Mouse (Mus musculus): ENCODE data around the gene Minos1. TPM values are rescaled to one million over a fixed set of nuclear protein-coding genes. Genes with fewer than 3 reads are reported as not detected.

Gene Minos1
- polyA plus RNA-seq, 1 experiment = 68.2 TPM

- DNase-seq (ENCODE audit: low read depth) = no peak
Measured at GRCm38 (mm10) chr4:139144577-139144976, 13.7 kb upstream of the Minos1 start.

- no peak for DNase-seq (ENCODE audit: low read depth)
Measured at GRCm38 (mm10) chr4:139142985-139143384, 12.1 kb upstream of the Minos1 start.

- DNase-seq (ENCODE audit: low read depth) = no peak
Measured at GRCm38 (mm10) chr4:139141785-139142184, 10.9 kb upstream of the Minos1 start.

GRCm38 (mm10) chr4:139140267-139140666 lies 9.4 kb upstream of the Minos1 start:
- DNase-seq (ENCODE audit: low read depth) = no peak

DNA sequence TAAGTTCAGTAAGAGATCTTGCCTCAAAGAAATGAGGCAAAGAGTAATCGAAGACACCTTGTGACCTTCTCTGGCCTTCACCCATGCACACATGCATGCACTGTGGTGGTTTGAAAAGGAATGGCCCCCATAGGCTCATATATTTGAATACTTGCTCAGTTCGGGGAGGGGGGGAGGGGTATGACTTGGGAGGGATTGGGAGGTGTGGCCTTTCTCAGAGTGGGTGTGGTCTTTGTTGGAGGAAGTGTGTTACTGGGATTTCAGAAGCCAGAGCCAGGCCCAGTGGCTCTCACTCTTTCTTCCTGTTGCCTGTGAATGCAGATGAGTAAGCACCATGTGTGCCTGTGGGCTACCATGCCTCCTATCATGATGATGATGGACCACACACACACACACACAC lies 5.1 kb upstream of the Minos1 start:
- no peak for DNase-seq (ENCODE audit: low read depth)

GRCm38 (mm10) chr4:139133109-139133508 lies 2.2 kb upstream of the Minos1 start:
- DNase-seq (ENCODE audit: low read depth) = no peak

DNA sequence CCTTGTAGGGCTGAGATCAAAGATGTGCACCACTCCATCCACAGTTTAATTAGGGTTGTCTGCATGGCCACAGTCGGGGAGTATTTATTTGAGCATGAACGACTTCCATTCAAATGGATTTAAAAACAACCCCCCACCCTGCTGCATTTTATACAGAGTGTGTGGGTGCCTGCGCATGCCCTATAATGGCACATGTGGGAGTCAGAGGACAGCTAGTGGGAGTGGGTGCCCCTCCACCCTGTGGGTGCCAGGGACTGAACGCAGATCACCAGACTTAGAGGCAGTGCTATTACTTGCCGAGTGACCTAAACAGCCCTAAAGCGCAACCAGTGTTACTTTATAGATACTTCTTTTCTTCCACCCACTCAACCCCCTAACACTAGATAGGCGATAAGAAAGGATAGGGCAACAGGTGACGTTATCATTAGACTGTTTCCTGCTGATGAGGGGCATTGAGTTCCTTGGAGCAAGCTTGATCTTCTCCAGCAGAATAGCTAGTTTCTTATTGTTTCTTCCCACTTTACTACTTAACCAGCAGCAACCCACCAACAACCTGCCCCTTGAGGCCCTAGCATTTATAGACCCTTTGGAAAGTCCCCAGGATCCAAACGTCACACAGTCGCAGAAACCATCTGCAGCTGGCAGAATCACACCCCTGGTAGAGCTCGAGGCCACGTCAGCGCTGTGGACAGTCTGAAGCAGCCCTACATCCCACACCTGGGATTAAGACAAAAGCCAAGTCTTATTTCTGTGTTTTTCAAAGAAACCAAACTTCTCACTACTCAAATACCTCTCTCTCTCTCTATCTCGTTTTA lies 1.2 kb upstream of the Minos1 start:
- DNase-seq (ENCODE audit: low read depth) = no peak

- no peak for DNase-seq (ENCODE audit: low read depth)
Measured at GRCm38 (mm10) chr4:139129806-139130700, 860 bp downstream of the Minos1 start.

GRCm38 (mm10) chr4:139126475-139126874 lies 4.4 kb downstream of the Minos1 start:
- no peak for DNase-seq (ENCODE audit: low read depth)

DNA sequence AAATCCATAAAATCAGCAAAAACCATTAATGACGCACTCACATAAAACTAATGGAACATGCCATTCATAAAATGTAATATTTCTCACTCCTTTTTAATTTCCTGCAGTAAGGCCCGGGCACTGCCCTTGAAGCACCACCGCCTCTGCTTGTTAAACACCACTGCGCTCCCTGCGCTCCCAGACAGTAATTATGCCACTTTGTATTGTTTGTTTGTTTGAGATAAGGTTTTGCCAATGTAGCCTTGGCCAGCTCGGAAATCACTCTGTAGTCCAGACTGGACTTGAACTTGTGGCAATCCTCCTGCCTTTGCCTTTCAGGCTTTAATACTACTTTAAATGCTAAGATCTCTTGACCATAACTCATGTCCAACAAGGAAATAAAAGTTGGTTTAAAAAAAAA lies 6.0 kb downstream of the Minos1 start:
- no peak for DNase-seq (ENCODE audit: low read depth)

DNA sequence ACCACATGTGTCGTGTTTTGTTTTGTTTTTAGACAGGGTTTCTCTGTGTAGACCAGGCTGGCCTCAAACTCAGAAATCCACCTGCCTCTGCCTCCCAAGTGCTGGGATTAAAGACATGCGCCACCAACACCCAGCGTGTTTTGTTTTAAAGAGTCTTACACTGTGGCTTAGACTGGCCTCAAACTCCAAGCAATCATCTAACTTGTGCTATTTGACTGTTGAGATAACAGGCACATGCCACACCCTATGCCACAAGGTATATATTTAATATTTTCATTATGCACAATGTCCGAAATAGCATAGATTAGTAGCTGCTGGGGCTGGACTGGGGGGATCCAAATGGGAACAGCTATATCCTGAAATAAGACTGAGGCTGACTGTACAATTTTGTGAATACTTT lies 8.4 kb downstream of the Minos1 start:
- DNase-seq (ENCODE audit: low read depth) = no peak

DNA sequence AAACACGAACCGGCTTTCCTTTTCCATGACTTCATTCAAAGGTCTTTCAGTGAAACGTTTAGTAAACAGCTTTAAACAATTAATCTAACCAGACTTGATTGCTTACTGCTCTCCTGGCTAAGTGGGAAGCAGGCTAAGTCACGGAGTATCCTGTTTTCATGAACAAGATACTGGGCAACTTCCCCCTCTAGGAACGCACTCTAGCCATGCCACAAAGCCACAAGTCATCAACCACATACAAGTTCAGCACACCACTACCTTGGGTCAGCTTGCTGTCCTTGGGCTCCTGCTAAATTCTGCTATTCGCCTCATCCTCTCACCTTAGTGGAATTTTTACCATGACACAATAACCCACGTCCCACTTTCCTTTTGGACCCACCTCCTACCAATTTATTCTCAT lies 9.9 kb downstream of the Minos1 start:
- DNase-seq (ENCODE audit: low read depth) = no peak

DNA sequence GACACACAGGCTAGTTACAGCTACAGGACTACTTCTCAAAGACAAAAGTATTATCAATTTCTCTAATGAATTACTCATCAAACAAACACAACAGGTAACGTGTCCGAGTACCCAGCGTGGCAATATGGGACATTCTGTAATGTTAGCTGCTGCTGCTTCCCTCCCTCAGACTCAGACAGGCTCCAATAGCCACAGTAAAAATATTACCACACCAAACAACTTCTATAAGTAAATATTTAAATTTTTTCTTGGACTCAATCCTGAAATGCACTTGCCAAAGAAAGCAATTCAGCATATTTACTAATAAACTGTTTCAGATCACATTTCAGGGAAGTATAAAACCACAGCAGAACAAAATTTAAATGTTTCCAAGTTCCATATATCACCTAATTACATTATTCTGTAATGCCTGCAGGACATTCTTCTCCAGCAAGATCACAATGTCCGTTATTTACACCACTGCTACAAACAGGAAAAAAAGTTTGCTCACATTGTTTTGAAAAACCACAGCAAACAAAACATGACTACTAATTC lies 10.6 kb downstream of the Minos1 start:
- DNase-seq (ENCODE audit: low read depth) = no peak

DNA sequence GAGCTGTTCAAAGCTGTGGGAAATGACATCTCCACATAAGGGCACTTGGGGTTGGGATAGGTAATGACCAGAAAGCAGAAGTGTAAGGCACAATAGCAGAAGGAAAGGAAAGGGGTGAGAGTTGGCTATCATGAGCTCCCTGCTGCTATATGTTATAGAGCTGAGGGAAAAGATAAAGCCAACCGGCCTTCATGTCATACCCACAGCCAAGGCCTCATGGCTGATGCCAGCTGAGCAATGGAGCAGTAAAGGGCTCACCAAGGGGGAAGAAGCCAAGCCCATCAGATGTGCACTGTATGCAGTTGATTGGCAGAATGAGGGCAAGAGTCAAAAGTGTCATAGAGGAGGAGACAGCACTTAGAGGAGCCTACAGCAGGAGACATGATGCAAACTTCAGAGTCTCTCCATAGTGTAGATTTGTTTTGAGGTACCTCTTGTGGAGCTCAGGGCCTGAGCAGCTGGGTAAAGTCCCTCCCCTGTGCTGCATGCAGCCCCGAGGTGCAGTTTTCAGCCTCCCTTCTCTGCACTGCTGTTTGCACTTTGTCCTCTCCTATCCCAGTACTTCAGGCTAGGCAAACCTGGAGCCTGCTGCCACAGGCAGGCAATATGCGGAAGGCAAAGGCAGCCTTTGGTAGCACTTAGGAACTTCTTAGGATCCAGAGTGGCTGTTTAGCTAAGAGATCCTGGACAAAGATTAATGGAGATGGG lies 14.4 kb downstream of the Minos1 start:
- DNase-seq (ENCODE audit: low read depth) = no peak

DNA sequence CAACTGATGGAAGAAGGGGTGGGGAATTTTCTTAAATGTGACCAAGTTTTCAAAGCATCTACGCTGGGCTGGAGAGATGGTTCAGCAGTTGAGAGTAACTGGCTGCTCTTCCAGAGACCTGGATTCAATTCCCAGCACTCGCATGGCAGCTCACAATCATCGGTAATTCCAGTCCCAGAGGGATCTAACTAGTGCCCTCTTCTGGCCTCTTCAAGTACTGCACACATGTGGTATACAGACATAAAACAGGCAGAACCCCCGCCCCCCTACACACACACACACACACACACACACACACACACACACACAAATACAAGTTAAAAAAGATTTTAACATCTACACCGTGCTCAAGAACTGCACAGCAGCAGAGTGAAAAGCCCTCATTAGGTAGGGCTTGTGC lies 15.2 kb downstream of the Minos1 start:
- DNase-seq (ENCODE audit: low read depth) = no peak

DNA sequence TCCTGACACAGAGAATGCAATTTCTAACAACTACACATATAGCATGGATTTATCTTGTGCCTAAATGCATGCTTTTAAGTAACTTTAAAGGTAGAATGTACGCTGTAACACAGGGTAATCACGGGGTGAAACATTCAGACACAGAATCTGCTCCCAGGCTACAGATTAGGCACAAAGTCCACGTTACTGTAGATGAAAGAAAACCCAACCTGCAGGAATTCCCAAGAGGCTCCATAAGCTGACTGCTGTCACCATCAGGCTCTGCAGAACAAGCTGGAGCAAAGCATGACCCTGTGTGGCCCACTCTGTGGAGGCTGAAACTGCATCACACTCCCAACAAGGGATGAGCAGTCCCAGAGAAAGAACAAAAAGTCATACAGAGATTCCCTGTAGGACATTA lies 18.4 kb downstream of the Minos1 start:
- DNase-seq (ENCODE audit: low read depth) = no peak

DNA sequence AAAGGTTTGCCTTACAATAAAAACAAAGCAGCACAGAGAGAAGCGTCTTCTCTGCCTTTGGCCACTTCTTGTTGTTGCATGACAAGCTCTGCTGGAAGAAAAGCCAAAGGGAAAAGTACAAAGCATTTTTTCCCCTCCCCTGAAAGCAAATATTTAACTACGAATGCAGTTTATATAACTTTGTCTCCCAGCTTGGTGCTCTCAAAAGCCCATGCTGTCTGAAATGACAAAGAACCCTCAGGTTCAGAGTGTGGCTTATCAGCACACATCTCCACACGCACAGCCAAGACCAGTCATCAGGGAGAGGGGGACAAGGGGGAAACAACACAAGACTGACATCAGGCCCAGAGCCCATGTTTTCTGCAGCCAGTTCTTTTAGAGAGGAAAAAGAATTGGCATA lies 19.5 kb downstream of the Minos1 start:
- no peak for DNase-seq (ENCODE audit: low read depth)

DNA sequence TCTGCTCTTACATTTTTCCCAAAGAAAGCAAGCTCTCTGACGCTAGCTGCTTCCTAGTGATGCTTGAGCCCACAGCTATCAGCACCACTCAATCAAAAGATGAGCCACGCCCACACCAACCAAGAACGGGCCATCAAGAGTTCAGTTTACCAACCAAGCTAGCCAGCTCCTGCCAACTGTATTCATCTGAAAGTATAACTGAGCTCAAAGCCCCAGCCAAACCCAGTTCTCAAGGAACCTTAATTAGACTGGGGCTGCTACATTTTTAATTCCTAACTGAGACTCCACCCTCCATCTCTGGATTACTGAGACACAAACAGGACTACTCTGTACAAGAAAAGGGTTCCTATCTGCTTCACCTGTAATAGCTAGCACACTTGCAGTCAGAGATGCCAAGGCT lies 20.1 kb downstream of the Minos1 start:
- DNase-seq (ENCODE audit: low read depth) = no peak

DNA sequence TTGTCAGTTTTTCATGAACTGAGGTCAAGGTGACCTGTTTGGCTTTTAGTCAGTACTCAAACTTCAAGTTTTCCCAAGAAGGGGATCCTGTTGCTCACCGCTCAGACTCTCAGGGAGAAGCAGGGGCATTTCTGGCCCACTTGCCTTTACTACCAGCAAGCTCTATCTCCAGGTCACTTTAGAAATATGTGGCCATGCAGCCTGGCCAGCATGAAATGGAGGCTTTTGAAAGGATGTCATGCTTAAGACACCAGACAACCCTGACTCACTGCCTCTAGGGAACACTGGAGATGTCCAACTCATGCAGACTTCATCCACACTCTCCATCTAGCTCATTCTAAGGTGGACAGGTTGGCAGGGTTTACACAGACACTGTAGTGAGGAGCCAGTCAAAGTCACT lies 25.5 kb downstream of the Minos1 start:
- DNase-seq (ENCODE audit: low read depth) = no peak

GRCm38 (mm10) chr4:139101546-139101945 lies 29.4 kb downstream of the Minos1 start:
- no peak for DNase-seq (ENCODE audit: low read depth)

DNA sequence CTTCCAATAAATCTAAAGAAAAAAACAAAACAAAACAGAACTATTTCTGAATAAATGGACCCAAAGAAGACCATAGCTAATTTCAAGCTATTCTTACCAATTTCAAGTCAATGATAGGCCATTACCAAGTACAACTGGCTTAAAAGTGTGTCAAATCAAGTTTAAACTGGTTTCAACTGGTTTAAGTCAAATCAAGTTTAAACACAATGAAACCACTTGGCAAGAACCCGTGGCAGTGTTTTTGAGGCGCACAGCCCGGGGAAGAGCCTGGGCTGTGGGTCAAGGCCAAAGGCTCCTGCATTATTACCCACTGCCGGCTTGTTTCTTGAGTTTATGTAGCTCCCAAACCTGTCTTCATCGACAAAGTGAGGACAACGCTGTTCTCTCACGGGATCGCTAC lies 30.6 kb downstream of the Minos1 start:
- no peak for DNase-seq (ENCODE audit: low read depth)

DNA sequence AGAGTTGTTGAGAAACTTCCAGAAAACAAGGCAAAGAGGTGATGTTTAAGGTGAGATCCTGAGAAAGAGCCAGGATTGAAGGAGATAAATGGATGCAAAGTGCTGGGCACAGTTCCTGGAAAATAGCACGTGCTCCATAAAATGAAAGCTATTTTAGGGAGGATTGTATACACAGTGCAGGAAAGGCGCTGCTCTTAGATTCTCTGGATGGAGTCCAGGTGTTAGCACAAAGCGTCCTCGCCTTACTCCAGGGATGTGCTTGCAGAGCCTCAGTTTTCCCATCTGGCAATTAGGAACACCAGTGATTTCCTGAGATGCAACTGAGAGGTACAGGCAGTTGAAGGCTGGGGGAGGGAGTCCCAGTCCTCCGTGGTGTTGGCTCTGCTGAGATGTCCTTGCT lies 34.7 kb downstream of the Minos1 start:
- no peak for DNase-seq (ENCODE audit: low read depth)

Data from gonadal fat pad, adult 2 months (tissue).